In the genomic region with DNA sequence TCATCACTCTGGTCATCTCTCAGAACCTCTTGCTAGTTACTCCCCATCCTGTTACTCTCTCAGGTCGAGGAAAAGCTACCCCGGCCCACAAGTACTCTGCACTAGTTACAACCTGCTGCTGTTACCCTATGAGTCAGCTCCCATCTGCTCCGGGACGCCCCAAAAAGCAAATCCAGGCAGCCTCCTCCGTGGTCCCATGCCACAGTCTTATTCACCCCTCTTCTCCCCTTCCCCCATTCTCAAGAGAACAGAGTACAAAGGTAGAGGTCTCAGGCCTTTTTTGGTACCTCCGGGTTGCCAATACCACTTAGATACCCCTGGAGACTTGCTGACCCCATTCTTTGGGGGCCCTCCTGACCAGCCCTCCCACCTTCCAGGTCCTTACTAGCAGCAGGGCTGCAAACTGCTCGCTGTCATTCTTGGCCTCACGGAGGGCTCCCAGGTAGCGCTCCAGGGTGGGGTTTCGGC, we compare ENCODE assay signal across 8 mouse cellular contexts. TPM values are rescaled to one million over a fixed set of nuclear protein-coding genes. Genes with fewer than 3 reads are reported as not detected.
DNase-seq lines count a peak whose midpoint lies in the region; ATAC-seq and TF ChIP-seq lines count a peak whose summit lies in the region.

No protein-coding gene starts in this region.

- DNase-seq in frontal cortex, postnatal 36 days (ENCODE audit: low spot score in 2 of 2): peak; percentile 55
- no peak for DNase-seq in lung, postnatal 0 days (ENCODE audit: low spot score)
- DNase-seq in lung, postnatal 14 days: no peak
- no peak for DNase-seq in Muller cell, postnatal 12 days (ENCODE audit: inconsistent ontology term)
- DNase-seq in thymus, postnatal 25 days: no peak

- no peaks in the 10 kb centered on the region for H3K9me3 ChIP-seq in lung, postnatal 0 days (ENCODE audit: low read length)
- no peaks in the 10 kb centered on the region for H3K9me3 ChIP-seq in intestine, postnatal 0 days (ENCODE audit: control insufficient read depth)
- H3K9me3 ChIP-seq in neural tube, embryonic 15.5 days (replicated peaks): no peaks in the 10 kb centered on the region

- H3K9ac ChIP-seq in lung, postnatal 0 days (replicated peaks; ENCODE audit: low read depth): no peak overlapping the region
- no peak overlapping the region for H3K9ac ChIP-seq in intestine, postnatal 0 days (ENCODE audit: low read depth, low read length)
- peak overlapping the region; percentile 87 for H3K9ac ChIP-seq in neural tube, embryonic 15.5 days (replicated peaks)

- 0 out of 2 replicates have a peak overlapping the region, but pooled peaks have one; percentile 96 for H3K4me2 ChIP-seq in lung, postnatal 0 days (replicated peaks; ENCODE audit: low read depth, low read length)
- H3K4me2 ChIP-seq in intestine, postnatal 0 days (replicated peaks; ENCODE audit: low read depth): peak overlapping the region; percentile 98
- H3K4me2 ChIP-seq in neural tube, embryonic 15.5 days: peak overlapping the region; percentile 70

- no peak for TF ChIP-seq EP300 in lung, postnatal 0 days (IDR thresholded peaks at IDR 0.05)

- 58% methylated on average over 10 of the region's 10 CpGs for WGBS in lung, postnatal 0 days
- WGBS in intestine, postnatal 0 days: 71% methylated on average over 10 of the region's 10 CpGs
- WGBS in neural tube, embryonic 15.5 days: 55% methylated on average over 10 of the region's 10 CpGs

- no peak overlapping the region for H3K4me3 ChIP-seq in lung, postnatal 0 days (ENCODE audit: low read depth, low read length)
- no peak overlapping the region for H3K4me3 ChIP-seq in intestine, postnatal 0 days (ENCODE audit: low read depth, low read length)
- peak overlapping the region; percentile 65 for H3K4me3 ChIP-seq in neural tube, embryonic 15.5 days (replicated peaks)

- H3K27ac ChIP-seq in lung, postnatal 0 days (ENCODE audit: low read length): no peak overlapping the region
- no peak overlapping the region for H3K27ac ChIP-seq in intestine, postnatal 0 days (ENCODE audit: low read depth, low read length)
- H3K27ac ChIP-seq in neural tube, embryonic 15.5 days (replicated peaks): no peak overlapping the region

- peaks cover 11% of the 10 kb centered on the region; the same call in 1 of the 2 replicates for H3K36me3 ChIP-seq in lung, postnatal 0 days (ENCODE audit: insufficient read depth, low read length)
- H3K36me3 ChIP-seq in intestine, postnatal 0 days (ENCODE audit: control insufficient read depth, insufficient read depth): peaks cover 34% of the 10 kb centered on the region
- peaks cover 27% of the 10 kb centered on the region for H3K36me3 ChIP-seq in neural tube, embryonic 15.5 days

- no peaks in the 10 kb centered on the region for H3K27me3 ChIP-seq in lung, postnatal 0 days (replicated peaks; ENCODE audit: insufficient read depth, low read length)
- H3K27me3 ChIP-seq in intestine, postnatal 0 days (replicated peaks; ENCODE audit: control insufficient read depth, insufficient read depth, low read length): no peaks in the 10 kb centered on the region
- no peaks in the 10 kb centered on the region for H3K27me3 ChIP-seq in neural tube, embryonic 15.5 days (replicated peaks)

- peaks cover 16% of the 10 kb centered on the region; the same call in 1 of the 2 replicates for H3K4me1 ChIP-seq in lung, postnatal 0 days (ENCODE audit: insufficient read depth, low read depth, low read length)
- peaks cover 5% of the 10 kb centered on the region; the same call in 1 of the 2 replicates for H3K4me1 ChIP-seq in intestine, postnatal 0 days (replicated peaks; ENCODE audit: control insufficient read depth, insufficient read depth, low read length)
- H3K4me1 ChIP-seq in neural tube, embryonic 15.5 days: peaks cover 62% of the 10 kb centered on the region

- no peak for TF ChIP-seq CTCF in lung, postnatal 0 days (IDR thresholded peaks at IDR 0.05)
- no peak for TF ChIP-seq CTCF in intestine, postnatal 0 days (IDR thresholded peaks at IDR 0.05; ENCODE audit: low read depth)

- ATAC-seq in frontal cortex, adult (ENCODE audit: low TSS enrichment): no peak
- ATAC-seq in lung, postnatal 0 days: no peak
- ATAC-seq in intestine, postnatal 0 days: no peak
- ATAC-seq in neural tube, embryonic 15.5 days (ENCODE audit: low FRiP score): no peak

RNA-seq across cellular contexts. Expression of gene Ncdn, which starts 1.6 kb away (rescaled TPM):
- 12.3 and 12.4 TPM in 2 replicates for polyA plus RNA-seq in lung, postnatal 0 days (2015; fragmentation: Nextera tagmentation; extraction: Ambion mirVana)
- polyA plus RNA-seq in intestine, postnatal 0 days (2015; fragmentation: Nextera tagmentation; extraction: Ambion mirVana): 13.5 and 14.0 TPM in 2 replicates
- polyA plus RNA-seq in neural tube, embryonic 15.5 days (2015; fragmentation: Nextera tagmentation; extraction: Ambion mirVana): 146 and 156 TPM in 2 replicates

RNA-seq across cellular contexts. Expression of gene AU040320, which starts 1.8 kb away (rescaled TPM):
- 20.8 and 22.2 TPM in 2 replicates for polyA plus RNA-seq in lung, postnatal 0 days (2015; fragmentation: Nextera tagmentation; extraction: Ambion mirVana)
- polyA plus RNA-seq in intestine, postnatal 0 days (2015; fragmentation: Nextera tagmentation; extraction: Ambion mirVana): 68.7 and 77.6 TPM in 2 replicates
- 33.5 and 41.7 TPM in 2 replicates for polyA plus RNA-seq in neural tube, embryonic 15.5 days (2015; fragmentation: Nextera tagmentation; extraction: Ambion mirVana)

RNA-seq across cellular contexts. Expression of gene Tfap2e, which starts 15.6 kb away (rescaled TPM):
- not detected in 2 replicates for polyA plus RNA-seq in lung, postnatal 0 days (2015; fragmentation: Nextera tagmentation; extraction: Ambion mirVana)
- not detected in 2 replicates for polyA plus RNA-seq in intestine, postnatal 0 days (2015; fragmentation: Nextera tagmentation; extraction: Ambion mirVana)
- 0.06 TPM in 1 of 2 replicates, not detected in the other for polyA plus RNA-seq in neural tube, embryonic 15.5 days (2015; fragmentation: Nextera tagmentation; extraction: Ambion mirVana)

Comparison
In these comparisons a context has a peak if more than half of its experiments do, and no peak if none do; other contexts are left out.
1. DNase-seq: peak in frontal cortex, postnatal 36 days (2 of 2); none in lung, postnatal 0 days (single experiment), lung, postnatal 14 days (single experiment), Muller cell, postnatal 12 days (single experiment) and thymus, postnatal 25 days (single experiment).
2. Peak in every context shown above with its lines, with median percentiles within 50 percentile points of each other: H3K4me2 ChIP-seq.